Mouse (Mus musculus) heart, embryonic 13.5 days (tissue): ENCODE measurements around the gene Ncmap. TPM values are rescaled to one million over a fixed set of nuclear protein-coding genes. Genes with fewer than 3 reads are reported as not detected.

Source experiments
- ATAC-seq: fragments of 200-750 bp; cut with Nextera tagmentation; 2 replicates; pipeline ENCODE4 v1.8.0; 2017; ENCODE audit warnings: moderate TSS enrichment; ENCODE audit not compliant: insufficient number of reproducible peaks, low FRiP score, low TSS enrichment; ENCODE audit errors: extremely low read depth
- H3K27ac ChIP-seq: fragments of 300-500 bp; sonication (generic); replicated peaks from 2 replicates; pipeline ENCODE4 v1.5.1; 2015; ENCODE audit warnings: moderate library complexity, mild to moderate bottlenecking, inconsistent platforms
- H3K27me3 ChIP-seq: fragments of 300-500 bp; sonication (generic); replicated peaks from 2 replicates; pipeline ENCODE4 v1.6.1; 2015; ENCODE audit warnings: mild to moderate bottlenecking, inconsistent platforms
- H3K36me3 ChIP-seq: fragments of 300-500 bp; sonication (generic); 2 replicates; pipeline ENCODE4 v1.6.1; 2015; ENCODE audit warnings: mild to moderate bottlenecking, inconsistent platforms
- H3K4me1 ChIP-seq: fragments of 300-500 bp; sonication (generic); 2 replicates; pipeline ENCODE4 v1.6.1; 2015; ENCODE audit warnings: inconsistent platforms
- H3K4me2 ChIP-seq: fragments of 300-500 bp; sonication (generic); 2 replicates; pipeline ENCODE4 v1.6.1; 2015; ENCODE audit warnings: inconsistent platforms, mild to moderate bottlenecking, moderate library complexity
- H3K4me3 ChIP-seq: fragments of 300-500 bp; sonication (generic); 2 replicates; pipeline ENCODE4 v1.5.1; 2015; ENCODE audit warnings: moderate library complexity, mild to moderate bottlenecking, inconsistent platforms
- H3K9ac ChIP-seq: fragments of 300-500 bp; sonication (generic); 2 replicates; pipeline ENCODE4 v1.6.1; 2015; ENCODE audit warnings: inconsistent platforms, mild to moderate bottlenecking, moderate library complexity
- H3K9me3 ChIP-seq: fragments of 300-500 bp; sonication (generic); 2 replicates; pipeline ENCODE4 v1.6.1; 2016; ENCODE audit warnings: inconsistent platforms
- WGBS: fragments of 180-500 bp; shearing (Covaris S2); methylation state at CpG from one replicate; pipeline ENCODE4 v1.1.7; 2015; ENCODE audit warnings: mixed read lengths; 5-methylcytosine and 5-hydroxymethylcytosine counted together
- polyA plus RNA-seq: library from polyadenylated mRNA; unstranded; fragments of >200 nt; fragmentation: Nextera tagmentation; extraction: Ambion mirVana; gene quantifications from 2 replicates; pipeline ENCODE4 v1.2.1, GENCODE M21; 2015

Ncmap gene
- polyA plus RNA-seq, 1 experiment from 2014 or later: 0.55 TPM

- Histone ChIP-seq H3K9me3 (no peaks in the 10 kb centered on the region), H3K4me1 (0 out of 2 replicates have a peak, but pooled peaks cover 3% of the 10 kb centered on the region), H3K27me3 (no peaks in the 10 kb centered on the region), H3K4me2 (no peak overlapping the region), H3K9ac (no peak overlapping the region), H3K4me3 (no peak overlapping the region), H3K36me3 (peaks cover 25% of the 10 kb centered on the region), H3K27ac (no peak overlapping the region)
- ATAC-seq: no peak
- 92% methylated on average over 7 of the region's 7 CpGs for WGBS
Measured at GRCm38 (mm10) chr4:135426587-135426986, 28.6 kb upstream of the Ncmap start.

GRCm38 (mm10) chr4:135425625-135426024 is 27.6 kb upstream of the Ncmap start:
- ATAC-seq: no peak
- no peak overlapping the region for H3K4me3 ChIP-seq
- peaks cover 32% of the 10 kb centered on the region for H3K36me3 ChIP-seq
- no peak overlapping the region for H3K9ac ChIP-seq
- H3K4me2 ChIP-seq: no peak overlapping the region
- no peaks in the 10 kb centered on the region for H3K9me3 ChIP-seq
- no peak overlapping the region for H3K27ac ChIP-seq
- H3K27me3 ChIP-seq: no peaks in the 10 kb centered on the region
- WGBS: 76% methylated on average over 9 of the region's 9 CpGs
- H3K4me1 ChIP-seq: 0 out of 2 replicates have a peak, but pooled peaks cover 3% of the 10 kb centered on the region

- no peak for ATAC-seq
- Histone ChIP-seq H3K27me3 (no peaks in the 10 kb centered on the region), H3K4me2 (no peak overlapping the region), H3K36me3 (peaks cover 75% of the 10 kb centered on the region), H3K27ac (no peak overlapping the region), H3K4me3 (no peak overlapping the region), H3K9ac (no peak overlapping the region), H3K9me3 (no peaks in the 10 kb centered on the region), H3K4me1 (no peaks in the 10 kb centered on the region)
- WGBS: 92% methylated on average over 13 of the region's 13 CpGs
Measured at GRCm38 (mm10) chr4:135420961-135421360, 22.9 kb upstream of the Ncmap start.

GRCm38 (mm10) chr4:135420416-135420815 is 22.4 kb upstream of the Ncmap start:
- no peak for ATAC-seq
- no peaks in the 10 kb centered on the region for H3K9me3 ChIP-seq
- WGBS: 66% methylated on average over 11 of the region's 11 CpGs

GRCm38 (mm10) chr4:135419996-135420395 is 22.0 kb upstream of the Ncmap start:
- H3K9me3 ChIP-seq: no peaks in the 10 kb centered on the region
- WGBS: 69% methylated on average over 21 of the region's 21 CpGs
- H3K9ac ChIP-seq: no peak overlapping the region
- H3K27ac ChIP-seq: no peak overlapping the region
- H3K4me1 ChIP-seq: no peaks in the 10 kb centered on the region
- no peak overlapping the region for H3K4me3 ChIP-seq
- H3K27me3 ChIP-seq: no peaks in the 10 kb centered on the region
- no peak for ATAC-seq
- peaks cover 82% of the 10 kb centered on the region for H3K36me3 ChIP-seq
- H3K4me2 ChIP-seq: no peak overlapping the region

More at GRCm38 (mm10) chr4:135420416-135420815, 22.4 kb upstream of the Ncmap start:
- no peak overlapping the region for H3K4me3 ChIP-seq
- no peak overlapping the region for H3K27ac ChIP-seq
- no peaks in the 10 kb centered on the region for H3K4me1 ChIP-seq
- H3K9ac ChIP-seq: no peak overlapping the region
- H3K4me2 ChIP-seq: no peak overlapping the region
- no peaks in the 10 kb centered on the region for H3K27me3 ChIP-seq
- peaks cover 80% of the 10 kb centered on the region for H3K36me3 ChIP-seq

GRCm38 (mm10) chr4:135416367-135416766 is 18.3 kb upstream of the Ncmap start:
- H3K27me3 ChIP-seq: no peaks in the 10 kb centered on the region
- H3K4me3 ChIP-seq: no peak overlapping the region
- no peaks in the 10 kb centered on the region for H3K4me1 ChIP-seq
- no peak overlapping the region for H3K9ac ChIP-seq
- 82% methylated on average over 21 of the region's 21 CpGs for WGBS
- no peaks in the 10 kb centered on the region for H3K9me3 ChIP-seq
- H3K36me3 ChIP-seq: peaks cover 71% of the 10 kb centered on the region
- no peak for ATAC-seq
- H3K4me2 ChIP-seq: no peak overlapping the region
- no peak overlapping the region for H3K27ac ChIP-seq

- Histone ChIP-seq H3K4me1 (no peaks in the 10 kb centered on the region), H3K27ac (no peak overlapping the region), H3K4me3 (no peak overlapping the region), H3K9me3 (no peaks in the 10 kb centered on the region), H3K9ac (no peak overlapping the region), H3K4me2 (no peak overlapping the region), H3K36me3 (peaks cover 48% of the 10 kb centered on the region), H3K27me3 (no peaks in the 10 kb centered on the region)
- no peak for ATAC-seq
- WGBS: 72% methylated on average over 8 of the region's 8 CpGs
Measured at GRCm38 (mm10) chr4:135413491-135413890, 15.5 kb upstream of the Ncmap start.

- no peaks in the 10 kb centered on the region for H3K9me3 ChIP-seq
- no peaks in the 10 kb centered on the region for H3K27me3 ChIP-seq
- peaks cover 30% of the 10 kb centered on the region for H3K36me3 ChIP-seq
- H3K4me2 ChIP-seq: no peak overlapping the region
- 30% methylated on average over 4 of the region's 4 CpGs for WGBS
- no peak overlapping the region for H3K4me3 ChIP-seq
- H3K4me1 ChIP-seq: no peaks in the 10 kb centered on the region
- no peak overlapping the region for H3K27ac ChIP-seq
- no peak overlapping the region for H3K9ac ChIP-seq
- ATAC-seq: no peak
Measured at GRCm38 (mm10) chr4:135411633-135412032, 13.6 kb upstream of the Ncmap start.

- no peaks in the 10 kb centered on the region for H3K27me3 ChIP-seq
- no peak overlapping the region for H3K4me2 ChIP-seq
- WGBS: 48% methylated on average over 5 of the region's 5 CpGs
- H3K36me3 ChIP-seq: no peaks in the 10 kb centered on the region; the same call in 1 of the 2 replicates
- no peak for ATAC-seq
- no peak overlapping the region for H3K9ac ChIP-seq
- H3K4me3 ChIP-seq: no peak overlapping the region
- H3K9me3 ChIP-seq: no peaks in the 10 kb centered on the region
- no peak overlapping the region for H3K27ac ChIP-seq
- no peaks in the 10 kb centered on the region for H3K4me1 ChIP-seq
Measured at GRCm38 (mm10) chr4:135406180-135406579, 8.2 kb upstream of the Ncmap start.

GRCm38 (mm10) chr4:135404916-135405315 is 6.9 kb upstream of the Ncmap start:
- Histone ChIP-seq H3K4me2 (no peak overlapping the region), H3K9ac (no peak overlapping the region), H3K27me3 (0 out of 2 replicates have a peak, but pooled peaks cover 4% of the 10 kb centered on the region), H3K4me3 (no peak overlapping the region), H3K9me3 (no peaks in the 10 kb centered on the region), H3K27ac (no peak overlapping the region), H3K4me1 (no peaks in the 10 kb centered on the region), H3K36me3 (no peaks in the 10 kb centered on the region)
- 91% methylated on average over 2 of the region's 2 CpGs for WGBS
- no peak for ATAC-seq

- ATAC-seq: no peak
- H3K27me3 ChIP-seq: peaks cover 11% of the 10 kb centered on the region
- no peak overlapping the region for H3K9ac ChIP-seq
- H3K4me1 ChIP-seq: no peaks in the 10 kb centered on the region
- H3K36me3 ChIP-seq: no peaks in the 10 kb centered on the region
- no peak overlapping the region for H3K27ac ChIP-seq
- no peak overlapping the region for H3K4me3 ChIP-seq
- 60% methylated on average over 10 of the region's 10 CpGs for WGBS
- no peak overlapping the region for H3K4me2 ChIP-seq
- H3K9me3 ChIP-seq: no peaks in the 10 kb centered on the region
Measured at GRCm38 (mm10) chr4:135404048-135404447, 6.0 kb upstream of the Ncmap start.

GRCm38 (mm10) chr4:135401881-135402280 is 3.9 kb upstream of the Ncmap start:
- no peak overlapping the region for H3K4me2 ChIP-seq
- no peaks in the 10 kb centered on the region for H3K9me3 ChIP-seq
- peaks cover 33% of the 10 kb centered on the region for H3K27me3 ChIP-seq
- H3K4me1 ChIP-seq: peaks cover 13% of the 10 kb centered on the region
- H3K4me3 ChIP-seq: no peak overlapping the region
- WGBS: 31% methylated on average over 7 of the region's 7 CpGs
- no peak overlapping the region for H3K9ac ChIP-seq
- H3K36me3 ChIP-seq: no peaks in the 10 kb centered on the region
- no peak for ATAC-seq
- H3K27ac ChIP-seq: no peak overlapping the region
